Mouse (Mus musculus): ENCODE measurements around the gene Suv39h2. TPM values are rescaled to one million over a fixed set of nuclear protein-coding genes. Genes with fewer than 3 reads are reported as not detected.

The Suv39h2 gene
- polyA plus RNA-seq, 1 experiment from 2014 or later = 3.5 TPM

GRCm38 (mm10) chr2:3456590-3456989 is 18.2 kb downstream of the Suv39h2 start:
- Histone ChIP-seq H3K36me3 (ENCODE audit: control insufficient read depth, insufficient read depth, low read length) (0 out of 2 replicates have a peak, but pooled peaks cover 6% of the 10 kb centered on the region), H3K27ac (replicated peaks) (no peak overlapping the region), H3K4me3 (ENCODE audit: low read depth, low read length) (no peak overlapping the region), H3K27me3 (ENCODE audit: control insufficient read depth, insufficient read depth, low read length) (no peaks in the 10 kb centered on the region), H3K9ac (ENCODE audit: low read length) (no peak overlapping the region), H3K4me2 (replicated peaks; ENCODE audit: low read depth) (no peak overlapping the region), H3K9me3 (ENCODE audit: control insufficient read depth, low read length) (no peaks in the 10 kb centered on the region), H3K4me1 (replicated peaks; ENCODE audit: control insufficient read depth, insufficient read depth) (no peaks in the 10 kb centered on the region)
- TF ChIP-seq EP300 (optimal IDR thresholded peaks at IDR 0.05) (no peak), CTCF (IDR thresholded peaks at IDR 0.05; ENCODE audit: low read depth) (peak; percentile 28; the same call in 1 of the 2 replicates)
- ATAC-seq (ENCODE audit: low FRiP score, low TSS enrichment) (no peak), DNase-seq (ENCODE audit: low spot score) (no peak)
- 85% methylated on average over 4 of the region's 4 CpGs for WGBS

GRCm38 (mm10) chr2:3453096-3453495 is 21.7 kb downstream of the Suv39h2 start:
- Histone ChIP-seq H3K4me3 (ENCODE audit: low read depth, low read length) (no peak overlapping the region), H3K27ac (replicated peaks) (no peak overlapping the region), H3K9me3 (ENCODE audit: control insufficient read depth, low read length) (no peaks in the 10 kb centered on the region), H3K27me3 (ENCODE audit: control insufficient read depth, insufficient read depth, low read length) (no peaks in the 10 kb centered on the region), H3K9ac (ENCODE audit: low read length) (no peak overlapping the region), H3K36me3 (ENCODE audit: control insufficient read depth, insufficient read depth, low read length) (0 out of 2 replicates have a peak, but pooled peaks cover 6% of the 10 kb centered on the region), H3K4me2 (replicated peaks; ENCODE audit: low read depth) (no peak overlapping the region), H3K4me1 (replicated peaks; ENCODE audit: control insufficient read depth, insufficient read depth) (no peaks in the 10 kb centered on the region)
- no peak for TF ChIP-seq EP300 (optimal IDR thresholded peaks at IDR 0.05)
- no peak for TF ChIP-seq CTCF (IDR thresholded peaks at IDR 0.05; ENCODE audit: low read depth)
- 83% methylated on average over 3 of the region's 3 CpGs for WGBS
- no peak for DNase-seq (ENCODE audit: low spot score)
- no peak for ATAC-seq (ENCODE audit: low FRiP score, low TSS enrichment)

GRCm38 (mm10) chr2:3449431-3449830 is 25.4 kb downstream of the Suv39h2 start:
- Histone ChIP-seq H3K36me3 (ENCODE audit: control insufficient read depth, insufficient read depth, low read length) (0 out of 2 replicates have a peak, but pooled peaks cover 6% of the 10 kb centered on the region), H3K4me1 (replicated peaks; ENCODE audit: control insufficient read depth, insufficient read depth) (no peaks in the 10 kb centered on the region), H3K9ac (ENCODE audit: low read length) (no peak overlapping the region), H3K4me2 (replicated peaks; ENCODE audit: low read depth) (no peak overlapping the region), H3K27me3 (ENCODE audit: control insufficient read depth, insufficient read depth, low read length) (no peaks in the 10 kb centered on the region), H3K27ac (replicated peaks) (no peak overlapping the region), H3K4me3 (ENCODE audit: low read depth, low read length) (no peak overlapping the region), H3K9me3 (ENCODE audit: control insufficient read depth, low read length) (no peaks in the 10 kb centered on the region)
- no peak for ATAC-seq (ENCODE audit: low FRiP score, low TSS enrichment)
- TF ChIP-seq EP300 (optimal IDR thresholded peaks at IDR 0.05) (no peak), CTCF (IDR thresholded peaks at IDR 0.05; ENCODE audit: low read depth) (no peak)
- DNase-seq (ENCODE audit: low spot score) = no peak
- WGBS = 62% methylated on average over 2 of the region's 2 CpGs

- WGBS = 64% methylated on average over 4 of the region's 4 CpGs
- Histone ChIP-seq H3K27me3 (ENCODE audit: control insufficient read depth, insufficient read depth, low read length) (no peaks in the 10 kb centered on the region), H3K4me1 (replicated peaks; ENCODE audit: control insufficient read depth, insufficient read depth) (no peaks in the 10 kb centered on the region), H3K36me3 (ENCODE audit: control insufficient read depth, insufficient read depth, low read length) (no peaks in the 10 kb centered on the region), H3K27ac (replicated peaks) (no peak overlapping the region), H3K4me3 (ENCODE audit: low read depth, low read length) (no peak overlapping the region), H3K9me3 (ENCODE audit: control insufficient read depth, low read length) (no peaks in the 10 kb centered on the region), H3K9ac (ENCODE audit: low read length) (no peak overlapping the region), H3K4me2 (replicated peaks; ENCODE audit: low read depth) (no peak overlapping the region)
- DNase-seq (ENCODE audit: low spot score) (no peak), ATAC-seq (ENCODE audit: low FRiP score, low TSS enrichment) (no peak)
- TF ChIP-seq CTCF (IDR thresholded peaks at IDR 0.05; ENCODE audit: low read depth) (no peak), EP300 (optimal IDR thresholded peaks at IDR 0.05) (no peak)
These were observed 28.8 kb downstream of the Suv39h2 start for GRCm38 (mm10) chr2:3445984-3446383.

GRCm38 (mm10) chr2:3444206-3444605 is 30.6 kb downstream of the Suv39h2 start:
- WGBS = 61% methylated on average over 7 of the region's 7 CpGs
- no peaks in the 10 kb centered on the region for H3K4me1 ChIP-seq (replicated peaks; ENCODE audit: control insufficient read depth, insufficient read depth)
- H3K27ac ChIP-seq (replicated peaks) = no peak overlapping the region
- H3K9me3 ChIP-seq (ENCODE audit: control insufficient read depth, low read length) = no peaks in the 10 kb centered on the region
- ATAC-seq (ENCODE audit: low FRiP score, low TSS enrichment) (no peak), DNase-seq (ENCODE audit: low spot score) (no peak)
- H3K36me3 ChIP-seq (ENCODE audit: control insufficient read depth, insufficient read depth, low read length) = no peaks in the 10 kb centered on the region
- no peak overlapping the region for H3K9ac ChIP-seq (ENCODE audit: low read length)
- TF ChIP-seq CTCF (IDR thresholded peaks at IDR 0.05; ENCODE audit: low read depth) = no peak
- TF ChIP-seq EP300 (optimal IDR thresholded peaks at IDR 0.05) = no peak
- no peak overlapping the region for H3K4me3 ChIP-seq (ENCODE audit: low read depth, low read length)
- no peaks in the 10 kb centered on the region for H3K27me3 ChIP-seq (ENCODE audit: control insufficient read depth, insufficient read depth, low read length)
- no peak overlapping the region for H3K4me2 ChIP-seq (replicated peaks; ENCODE audit: low read depth)

- no peaks in the 10 kb centered on the region for H3K36me3 ChIP-seq (ENCODE audit: control insufficient read depth, insufficient read depth, low read length)
- no peak overlapping the region for H3K4me3 ChIP-seq (ENCODE audit: low read depth, low read length)
- no peak overlapping the region for H3K4me2 ChIP-seq (replicated peaks; ENCODE audit: low read depth)
- H3K27me3 ChIP-seq (ENCODE audit: control insufficient read depth, insufficient read depth, low read length) = no peaks in the 10 kb centered on the region
- no peaks in the 10 kb centered on the region for H3K4me1 ChIP-seq (replicated peaks; ENCODE audit: control insufficient read depth, insufficient read depth)
- H3K27ac ChIP-seq (replicated peaks) = no peak overlapping the region
- WGBS = 62% methylated on average over 7 of the region's 7 CpGs
- no peak overlapping the region for H3K9ac ChIP-seq (ENCODE audit: low read length)
- no peak for DNase-seq (ENCODE audit: low spot score)
- TF ChIP-seq CTCF (IDR thresholded peaks at IDR 0.05; ENCODE audit: low read depth) (no peak), EP300 (optimal IDR thresholded peaks at IDR 0.05) (no peak)
- no peaks in the 10 kb centered on the region for H3K9me3 ChIP-seq (ENCODE audit: control insufficient read depth, low read length)
- ATAC-seq (ENCODE audit: low FRiP score, low TSS enrichment) = no peak
These were observed 36.9 kb downstream of the Suv39h2 start for GRCm38 (mm10) chr2:3437956-3438355.
